Mouse (Mus musculus) embryonic facial prominence, embryonic 14.5 days (tissue): ENCODE data around the gene AW551984. TPM values are rescaled to one million over a fixed set of nuclear protein-coding genes. Genes with fewer than 3 reads are reported as not detected.

Experiments
- ATAC-seq: fragments of 200-750 bp; cut with Nextera tagmentation; 2 replicates; pipeline ENCODE4 v1.8.0; 2017; ENCODE audit warnings: low read depth, moderate number of reproducible peaks, moderate TSS enrichment
- DNase-seq: peaks from one replicate; pipeline ENCODE4 v3.0.0-alpha.2; 2015; ENCODE audit warnings: low spot score
- H3K27ac ChIP-seq: fragments of 300-500 bp; sonication (generic); replicated peaks from 2 replicates; pipeline ENCODE4 v1.5.1; 2014; ENCODE audit warnings: low read depth, mild to moderate bottlenecking, low read length, moderate library complexity
- H3K27me3 ChIP-seq: fragments of 300-500 bp; sonication (generic); replicated peaks from 2 replicates; pipeline ENCODE4 v1.6.1; 2014; ENCODE audit warnings: low read length; ENCODE audit not compliant: control insufficient read depth, insufficient read depth
- H3K36me3 ChIP-seq: fragments of 300-500 bp; sonication (generic); 2 replicates; pipeline ENCODE4 v1.6.1; 2014; ENCODE audit warnings: low read length, mixed read lengths; ENCODE audit not compliant: control insufficient read depth, insufficient read depth
- H3K4me1 ChIP-seq: fragments of 300-500 bp; sonication (generic); 2 replicates; pipeline ENCODE4 v1.6.1; 2014; ENCODE audit warnings: antibody characterized with exemption, low read length; ENCODE audit not compliant: control insufficient read depth, insufficient read depth
- H3K4me2 ChIP-seq: fragments of 300-500 bp; sonication (generic); 2 replicates; pipeline ENCODE4 v1.6.1; 2014; ENCODE audit warnings: low read depth, mild to moderate bottlenecking, low read length, moderate library complexity, mixed read lengths
- H3K4me3 ChIP-seq: fragments of 300-500 bp; sonication (generic); 2 replicates; pipeline ENCODE4 v1.5.1; 2014; ENCODE audit warnings: low read depth, mild to moderate bottlenecking, low read length
- H3K9ac ChIP-seq: fragments of 300-500 bp; sonication (generic); 2 replicates; pipeline ENCODE4 v1.6.1; 2014; ENCODE audit warnings: low read depth, mild to moderate bottlenecking, low read length, moderate library complexity, mixed read lengths
- H3K9me3 ChIP-seq: fragments of 300-500 bp; sonication (generic); 2 replicates; pipeline ENCODE4 v1.6.1; 2016; ENCODE audit warnings: low read length; ENCODE audit not compliant: control insufficient read depth
- WGBS: fragments of 180-500 bp; shearing (Covaris S2); extraction: QIAGEN DNeasy Blood & Tissue Kit; methylation state at CpG from one replicate; pipeline ENCODE4 v1.1.7; 2014; 5-methylcytosine and 5-hydroxymethylcytosine counted together
- polyA plus RNA-seq: library from polyadenylated mRNA; unstranded; fragments of >200 nt; fragmentation: Nextera tagmentation; extraction: Ambion mirVana; gene quantifications from 2 replicates; pipeline ENCODE4 v1.2.1, GENCODE M21; 2014

AW551984 gene
- polyA plus RNA-seq, 1 experiment from 2014 or later = 171 TPM

DNA sequence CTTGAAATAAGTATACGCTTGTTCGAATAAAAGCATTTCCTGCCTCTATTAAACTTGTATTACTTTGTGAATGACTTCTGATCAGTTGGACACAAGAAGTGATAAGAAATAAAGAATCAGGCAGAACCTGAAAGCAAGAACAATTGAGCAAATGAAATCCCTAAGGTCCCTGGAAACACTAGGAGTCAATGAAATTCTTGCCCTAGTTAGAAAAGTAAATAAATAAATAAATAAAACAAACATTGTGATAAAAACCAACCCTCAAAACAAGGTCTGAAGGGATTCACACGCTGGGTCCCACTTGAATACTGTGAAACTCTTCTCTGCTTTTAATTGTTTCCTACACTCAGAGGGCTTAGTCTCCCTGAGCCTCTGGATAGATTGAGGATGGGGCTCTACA lies 6.2 kb upstream of the AW551984 start, which contains the start of gene Olfr148:
Gene Olfr148 (plus strand): TSS at position 301 of the 400 bp plus-strand sequence.
- H3K4me1 ChIP-seq = no peaks in the 10 kb centered on the region
- H3K27ac ChIP-seq = no peak within 1 kb of the TSS
- no peak within 1 kb of the TSS for H3K4me2 ChIP-seq
- H3K4me3 ChIP-seq = no peak within 1 kb of the TSS
- H3K27me3 ChIP-seq = no peaks in the 10 kb centered on the region
- H3K9me3 ChIP-seq = no peaks in the 10 kb centered on the region
- no peak for ATAC-seq
- H3K9ac ChIP-seq = no peak within 1 kb of the TSS
- WGBS = 72% methylated on average over 3 of the region's 3 CpGs
- no peak for DNase-seq
- H3K36me3 ChIP-seq = no peaks in the 10 kb centered on the region

DNA sequence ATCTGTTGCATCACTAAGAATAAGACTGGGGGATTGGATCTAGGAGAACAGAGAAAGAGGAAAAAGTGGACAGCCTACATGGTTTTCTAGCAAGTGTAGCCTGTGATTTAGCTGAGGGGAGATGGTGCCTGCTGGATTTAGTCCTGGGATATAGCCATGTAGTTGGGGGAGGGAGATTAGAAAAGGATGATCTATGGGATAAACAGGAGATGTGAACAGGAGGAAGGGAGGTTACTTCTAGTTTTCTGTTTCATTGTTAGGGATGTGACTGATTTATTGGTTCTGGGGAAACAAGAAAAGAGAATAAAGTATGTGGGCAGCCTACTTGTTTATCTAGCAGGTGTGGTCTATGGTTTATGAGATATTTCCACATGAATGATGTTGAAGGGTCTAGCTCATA lies 4.3 kb upstream of the AW551984 start:
- H3K4me2 ChIP-seq = no peak overlapping the region
- H3K27me3 ChIP-seq = no peaks in the 10 kb centered on the region
- no peak overlapping the region for H3K4me3 ChIP-seq
- H3K4me1 ChIP-seq = 0 out of 2 replicates have a peak, but pooled peaks cover 2% of the 10 kb centered on the region
- no peak for ATAC-seq
- H3K9me3 ChIP-seq = no peaks in the 10 kb centered on the region
- H3K27ac ChIP-seq = no peak overlapping the region
- H3K9ac ChIP-seq = no peak overlapping the region
- DNase-seq = no peak
- no peaks in the 10 kb centered on the region for H3K36me3 ChIP-seq

DNA sequence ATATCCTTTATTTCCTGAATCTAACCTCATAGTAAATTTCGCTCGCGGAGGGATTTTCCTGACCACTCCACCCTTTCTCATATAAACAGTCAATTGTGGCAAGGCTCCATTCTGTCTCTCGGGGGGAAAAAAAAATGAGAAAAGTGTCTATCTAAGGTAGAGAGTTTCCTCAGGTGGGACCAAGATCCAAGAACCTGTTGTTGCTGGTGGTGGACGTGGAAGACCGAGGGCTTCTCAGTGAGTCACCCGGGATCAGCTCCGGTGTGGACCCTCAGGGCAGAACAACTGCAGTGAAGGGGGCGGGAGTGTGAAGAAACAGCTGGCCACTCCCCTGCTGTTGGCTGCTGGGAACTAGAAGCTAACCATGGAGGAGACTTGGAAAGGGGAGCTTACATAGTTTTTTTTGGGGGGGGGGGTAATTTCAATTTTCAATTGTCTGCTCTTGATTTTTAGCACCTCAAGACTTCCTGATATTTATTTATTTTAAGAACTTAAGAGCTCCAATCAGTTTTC lies 814 bp downstream of the AW551984 start:
- DNase-seq = peak; percentile 88
- H3K4me1 ChIP-seq = 0 out of 2 replicates have a peak, but pooled peaks cover 2% of the 10 kb centered on the region
- peak; percentile 84 for ATAC-seq
- peak overlapping the region; percentile 80 for H3K4me2 ChIP-seq
- peak overlapping the region; percentile 85 for H3K27ac ChIP-seq
- 1% methylated on average over 9 of the region's 9 CpGs for WGBS
- H3K9me3 ChIP-seq = no peaks in the 10 kb centered on the region
- peak overlapping the region; percentile 62 for H3K9ac ChIP-seq
- H3K27me3 ChIP-seq = no peaks in the 10 kb centered on the region
- H3K4me3 ChIP-seq = peak overlapping the region; percentile 39
- H3K36me3 ChIP-seq = no peaks in the 10 kb centered on the region

DNA sequence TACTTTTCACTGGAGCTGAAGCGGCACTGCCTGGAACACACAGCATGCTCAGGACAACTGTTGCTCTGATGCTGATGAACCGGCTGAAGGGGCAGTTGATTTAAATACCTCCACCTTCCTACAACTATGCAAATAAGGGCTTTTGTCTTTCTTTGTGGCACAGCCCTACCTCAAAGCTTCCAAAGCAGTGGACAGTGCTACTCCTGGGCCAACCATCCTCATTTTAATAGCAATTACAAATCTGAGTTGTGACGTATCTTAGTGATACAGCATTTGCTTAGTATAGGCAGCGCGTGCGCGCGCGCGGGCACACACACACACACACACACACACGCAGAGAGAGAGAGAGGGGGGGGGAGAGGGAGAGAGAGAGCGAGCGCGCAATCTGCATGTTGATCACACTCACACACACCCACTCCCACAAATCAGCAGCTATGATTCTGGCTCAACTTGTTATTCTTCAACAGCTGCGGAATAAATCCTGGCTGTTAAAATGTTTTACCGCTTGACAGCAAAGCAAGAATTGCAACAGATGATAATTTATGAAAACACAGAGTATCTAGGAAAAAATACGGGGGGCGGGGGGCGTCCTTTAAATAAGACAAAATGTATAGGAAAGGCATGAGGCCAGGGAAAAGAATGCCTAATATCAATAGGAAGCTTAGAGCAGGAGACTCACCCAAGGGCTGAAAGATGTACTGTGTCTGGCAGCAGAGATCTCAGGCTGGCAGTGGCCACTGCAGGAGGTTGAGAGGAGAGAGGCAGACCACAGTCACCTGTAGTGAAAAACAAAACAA lies 1.5 kb downstream of the AW551984 start:
- Histone ChIP-seq H3K36me3 (no peaks in the 10 kb centered on the region), H3K4me1 (0 out of 2 replicates have a peak, but pooled peaks cover 2% of the 10 kb centered on the region), H3K4me3 (peak overlapping the region; percentile 39), H3K9me3 (no peaks in the 10 kb centered on the region), H3K9ac (peak overlapping the region; percentile 62), H3K27ac (peak overlapping the region; percentile 85; the same call in 1 of the 2 replicates), H3K4me2 (peak overlapping the region; percentile 80), H3K27me3 (no peaks in the 10 kb centered on the region)
- peak; percentile 80 for DNase-seq
- 1% methylated on average over 19 of the region's 19 CpGs for WGBS
- ATAC-seq = peak; percentile 60

DNA sequence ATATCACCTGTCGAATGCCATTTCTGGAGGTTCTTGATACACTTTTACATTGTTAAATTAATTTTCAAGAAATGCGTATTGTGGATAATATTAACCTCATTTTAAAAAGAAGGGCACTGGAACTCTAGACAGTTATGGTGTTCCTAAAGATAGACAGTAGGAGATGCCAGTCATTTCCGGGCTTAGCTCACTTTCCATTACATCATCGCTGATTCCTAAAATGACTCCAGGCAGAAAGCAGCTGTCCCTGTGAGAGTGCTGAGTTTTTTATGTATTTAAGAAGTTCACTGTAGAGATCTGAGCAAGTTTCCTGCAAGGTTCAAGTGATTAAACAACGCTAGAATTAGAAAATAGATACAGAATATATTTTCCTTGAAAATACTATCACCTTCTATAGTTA lies 27.2 kb downstream of the AW551984 start:
- no peak overlapping the region for H3K27ac ChIP-seq
- H3K27me3 ChIP-seq = no peaks in the 10 kb centered on the region
- H3K9ac ChIP-seq = no peak overlapping the region
- no peak overlapping the region for H3K4me2 ChIP-seq
- WGBS = 76% methylated on average over 5 of the region's 5 CpGs
- DNase-seq (peak; percentile 22), ATAC-seq (no peak)
- no peaks in the 10 kb centered on the region for H3K4me1 ChIP-seq
- H3K9me3 ChIP-seq = no peaks in the 10 kb centered on the region
- no peak overlapping the region for H3K4me3 ChIP-seq
- no peaks in the 10 kb centered on the region for H3K36me3 ChIP-seq

DNA sequence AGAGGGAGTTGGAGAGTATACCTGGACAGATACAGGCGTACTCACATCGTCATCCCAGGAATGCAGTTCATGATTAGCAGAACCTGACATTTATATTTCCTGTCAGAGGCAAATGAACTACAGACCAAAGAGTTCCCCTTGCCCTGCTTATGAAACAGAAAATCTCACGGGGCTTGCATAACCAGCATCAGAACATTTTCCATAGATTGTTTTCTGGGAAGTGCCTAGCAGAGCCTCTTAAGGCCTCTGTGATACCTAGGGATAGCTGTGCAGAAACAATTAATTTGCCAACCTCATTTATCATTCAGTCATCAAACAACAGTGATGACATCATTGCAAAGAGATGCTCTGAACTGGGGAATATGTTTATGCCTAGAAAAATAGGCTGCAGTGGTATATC lies 28.7 kb downstream of the AW551984 start, which contains the start of gene Olfr959:
Gene Olfr959 (minus strand): TSS at position 101 of the 400 bp plus-strand sequence.
- no peak within 1 kb of the TSS for H3K4me3 ChIP-seq
- no peaks in the 10 kb centered on the region for H3K9me3 ChIP-seq
- H3K4me2 ChIP-seq = no peak within 1 kb of the TSS
- no peak within 1 kb of the TSS for H3K9ac ChIP-seq
- 61% methylated on average over 3 of the region's 3 CpGs for WGBS
- H3K27me3 ChIP-seq = no peaks in the 10 kb centered on the region
- no peaks in the 10 kb centered on the region for H3K4me1 ChIP-seq
- DNase-seq (no peak), ATAC-seq (no peak)
- no peaks in the 10 kb centered on the region for H3K36me3 ChIP-seq
- H3K27ac ChIP-seq = no peak within 1 kb of the TSS

DNA sequence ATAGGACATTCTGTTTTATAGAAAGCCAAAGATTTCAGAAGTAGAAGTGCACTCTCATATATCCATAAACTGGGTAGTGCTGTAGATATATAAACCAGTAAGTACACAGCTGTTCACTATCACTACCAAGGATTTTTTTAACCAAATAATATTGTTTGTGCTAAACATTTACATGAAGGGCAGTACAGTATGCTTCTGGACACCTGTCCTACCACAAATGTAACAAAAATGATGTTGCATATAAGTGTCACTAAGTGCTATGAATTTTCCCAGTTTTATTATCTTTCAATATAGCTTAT lies 45.9 kb downstream of the AW551984 start:
- DNase-seq (no peak), ATAC-seq (no peak)
- no peak overlapping the region for H3K9ac ChIP-seq
- H3K9me3 ChIP-seq = no peaks in the 10 kb centered on the region
- no peaks in the 10 kb centered on the region for H3K27me3 ChIP-seq
- H3K4me3 ChIP-seq = no peak overlapping the region
- H3K36me3 ChIP-seq = no peaks in the 10 kb centered on the region
- no peak overlapping the region for H3K4me2 ChIP-seq
- H3K4me1 ChIP-seq = no peaks in the 10 kb centered on the region
- no peak overlapping the region for H3K27ac ChIP-seq

DNA sequence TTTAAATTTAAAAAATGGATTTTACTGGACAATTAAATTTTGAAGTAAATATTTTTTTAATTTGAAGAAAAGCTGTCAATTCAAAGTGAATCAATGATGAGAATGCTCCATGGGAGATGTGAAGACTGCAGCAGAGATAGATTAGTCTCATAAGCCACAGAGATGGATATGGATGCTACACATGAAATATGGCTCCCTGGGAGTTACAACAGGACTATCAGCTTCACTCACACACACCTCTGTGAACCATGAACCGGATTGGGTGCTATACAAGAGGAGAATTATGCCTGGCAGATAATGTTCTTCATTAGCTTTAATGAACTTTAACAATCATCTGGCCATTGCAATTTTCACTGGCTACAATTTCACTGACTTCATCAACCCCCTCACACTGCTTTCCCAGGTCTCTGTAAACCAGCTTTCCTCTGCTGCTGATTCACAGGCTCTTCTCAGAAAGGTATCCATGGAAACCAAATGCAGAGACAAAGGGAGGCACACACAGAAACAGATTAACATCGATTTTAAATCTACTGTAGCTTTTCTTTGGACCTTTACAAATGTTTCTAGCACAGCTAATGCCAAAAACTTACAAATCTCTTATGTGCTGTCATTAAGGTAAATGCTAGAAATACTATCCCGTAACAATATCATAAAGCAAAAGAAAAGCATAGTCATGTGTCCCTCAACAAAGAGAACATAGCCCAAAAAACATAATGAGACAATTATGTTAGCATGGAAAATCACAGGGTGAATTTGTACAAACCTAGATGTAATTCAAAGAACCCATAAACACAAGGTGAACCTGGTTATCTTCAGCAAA lies 46.5 kb downstream of the AW551984 start:
- no peak overlapping the region for H3K27ac ChIP-seq
- H3K9ac ChIP-seq = no peak overlapping the region
- ATAC-seq (no peak; the same call in 1 of the 2 replicates), DNase-seq (peak; percentile 31)
- WGBS = 46% methylated on average over 3 of the region's 3 CpGs
- no peaks in the 10 kb centered on the region for H3K9me3 ChIP-seq
- H3K4me2 ChIP-seq = no peak overlapping the region
- no peaks in the 10 kb centered on the region for H3K27me3 ChIP-seq
- H3K4me3 ChIP-seq = no peak overlapping the region
- no peaks in the 10 kb centered on the region for H3K4me1 ChIP-seq
- H3K36me3 ChIP-seq = no peaks in the 10 kb centered on the region
